Mouse (Mus musculus) erythroblast, embryonic 14.5 days (primary cell): Measurements from ENCODE around the gene Nav2. TPM values are rescaled to one million over a fixed set of nuclear protein-coding genes. Genes with fewer than 3 reads are reported as not detected.

Experiments used
- H3K27me3 ChIP-seq: 2 replicates; pipeline ENCODE4 v1.6.1; 2012; ENCODE audit warnings: inconsistent platforms; ENCODE audit not compliant: control insufficient read depth
- H3K36me3 ChIP-seq: 2 replicates; pipeline ENCODE4 v1.6.1; 2012; ENCODE audit warnings: mild to moderate bottlenecking, inconsistent platforms; ENCODE audit not compliant: control insufficient read depth
- H3K4me1 ChIP-seq: 2 replicates; pipeline ENCODE4 v1.6.1; 2012; ENCODE audit warnings: inconsistent platforms; ENCODE audit not compliant: control insufficient read depth
- H3K4me3 ChIP-seq: replicated peaks from 2 replicates; pipeline ENCODE3; 2012; ENCODE audit warnings: moderate library complexity, mild to moderate bottlenecking, inconsistent platforms
- H3K9me3 ChIP-seq: 2 replicates; pipeline ENCODE4 v1.6.1; 2012; ENCODE audit warnings: low read length, inconsistent platforms, mixed read lengths; ENCODE audit not compliant: control insufficient read depth
- GATA1 ChIP-seq: IDR thresholded peaks from 2 replicates; pipeline ENCODE4 v1.6.1; 2012; ENCODE audit warnings: low read length, inconsistent platforms, mixed read lengths
- TAL1 ChIP-seq: IDR thresholded peaks from 3 replicates; pipeline ENCODE4 v1.6.1; 2012; ENCODE audit warnings: low read length, inconsistent platforms, mixed read lengths
- polyA plus RNA-seq: library from polyadenylated mRNA; stranded (reverse); fragments of >175 nt; gene quantifications from 2 replicates; pipeline ENCODE4 v1.2.3, GENCODE M21; 2012

Nav2 gene
- polyA plus RNA-seq, 1 experiment, result 0.11 TPM

DNA sequence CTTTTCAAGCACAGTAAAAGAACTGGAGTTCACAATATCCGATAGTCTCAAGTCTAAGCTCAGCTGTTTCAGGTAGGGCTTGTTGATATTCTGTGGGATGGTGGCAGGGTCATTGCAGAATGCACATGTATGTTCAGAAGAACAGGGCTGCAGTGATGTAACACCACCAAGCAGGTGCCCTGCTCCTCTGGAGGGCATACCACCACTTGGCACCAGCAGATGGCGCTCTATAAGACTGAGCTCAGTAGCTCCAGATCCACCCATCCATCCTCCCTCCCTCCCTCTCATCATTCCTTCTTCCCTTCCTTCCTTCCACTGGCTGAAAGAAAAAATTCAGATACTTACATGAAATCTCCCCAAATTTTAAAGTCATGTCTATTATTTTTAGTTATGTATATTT is 547.6 kb downstream of the Nav2 start:
- no peaks in the 10 kb centered on the region; the same call in 1 of the 2 replicates for H3K36me3 ChIP-seq
- no peaks in the 10 kb centered on the region for H3K9me3 ChIP-seq
- TF ChIP-seq TAL1, result no peak
- no peak for TF ChIP-seq GATA1
- H3K27me3 ChIP-seq, result no peaks in the 10 kb centered on the region
- no peaks in the 10 kb centered on the region for H3K4me1 ChIP-seq
- no peak overlapping the region for H3K4me3 ChIP-seq

DNA sequence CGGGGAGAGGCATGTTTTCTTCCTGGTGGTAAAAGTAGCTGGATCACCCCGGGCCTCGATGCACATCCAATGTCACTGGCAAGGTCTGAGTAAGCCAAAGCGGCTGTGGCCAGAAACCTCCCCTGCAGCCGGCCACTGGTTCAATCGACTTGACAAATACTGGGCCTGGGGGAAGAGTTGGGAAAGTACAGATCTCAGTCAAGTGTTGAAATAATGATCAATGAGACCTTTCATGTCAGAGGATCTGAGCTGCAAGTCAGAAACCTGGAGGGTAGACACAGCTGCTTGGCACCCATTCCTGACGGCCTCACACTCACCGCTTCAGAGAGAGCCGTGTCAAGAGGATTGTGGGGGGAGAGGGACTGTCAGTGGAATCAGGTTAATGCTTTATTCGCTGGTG is 548.9 kb downstream of the Nav2 start:
- no peaks in the 10 kb centered on the region for H3K27me3 ChIP-seq
- no peaks in the 10 kb centered on the region; the same call in 1 of the 2 replicates for H3K36me3 ChIP-seq
- H3K9me3 ChIP-seq, result no peaks in the 10 kb centered on the region
- H3K4me3 ChIP-seq, result no peak overlapping the region
- TF ChIP-seq TAL1, result no peak
- H3K4me1 ChIP-seq, result no peaks in the 10 kb centered on the region

GRCm38 (mm10) chr7:49457890-49458289 is 549.4 kb downstream of the Nav2 start:
- H3K4me3 ChIP-seq, result no peak overlapping the region
- no peaks in the 10 kb centered on the region for H3K4me1 ChIP-seq
- TF ChIP-seq GATA1, result no peak
- TF ChIP-seq TAL1, result no peak
- H3K9me3 ChIP-seq, result no peaks in the 10 kb centered on the region
- no peaks in the 10 kb centered on the region for H3K27me3 ChIP-seq
- H3K36me3 ChIP-seq, result no peaks in the 10 kb centered on the region; the same call in 1 of the 2 replicates

- Histone ChIP-seq H3K36me3 (peaks cover 2% of the 10 kb centered on the region; the same call in 1 of the 2 replicates), H3K9me3 (no peaks in the 10 kb centered on the region), H3K4me3 (no peak overlapping the region), H3K27me3 (no peaks in the 10 kb centered on the region), H3K4me1 (no peaks in the 10 kb centered on the region)
- TF ChIP-seq GATA1 (no peak), TAL1 (no peak)
Measured at GRCm38 (mm10) chr7:49462328-49462811, 553.9 kb downstream of the Nav2 start.

- TF ChIP-seq TAL1 (no peak), GATA1 (no peak)
- H3K36me3 ChIP-seq, result peaks cover 2% of the 10 kb centered on the region; the same call in 1 of the 2 replicates
- no peaks in the 10 kb centered on the region for H3K4me1 ChIP-seq
- H3K27me3 ChIP-seq, result no peaks in the 10 kb centered on the region
- no peaks in the 10 kb centered on the region for H3K9me3 ChIP-seq
- H3K4me3 ChIP-seq, result no peak overlapping the region
Measured at GRCm38 (mm10) chr7:49467861-49468260, 559.3 kb downstream of the Nav2 start.

GRCm38 (mm10) chr7:49468492-49469205 is 560.1 kb downstream of the Nav2 start:
- Histone ChIP-seq H3K4me3 (no peak overlapping the region), H3K9me3 (no peaks in the 10 kb centered on the region)

DNA sequence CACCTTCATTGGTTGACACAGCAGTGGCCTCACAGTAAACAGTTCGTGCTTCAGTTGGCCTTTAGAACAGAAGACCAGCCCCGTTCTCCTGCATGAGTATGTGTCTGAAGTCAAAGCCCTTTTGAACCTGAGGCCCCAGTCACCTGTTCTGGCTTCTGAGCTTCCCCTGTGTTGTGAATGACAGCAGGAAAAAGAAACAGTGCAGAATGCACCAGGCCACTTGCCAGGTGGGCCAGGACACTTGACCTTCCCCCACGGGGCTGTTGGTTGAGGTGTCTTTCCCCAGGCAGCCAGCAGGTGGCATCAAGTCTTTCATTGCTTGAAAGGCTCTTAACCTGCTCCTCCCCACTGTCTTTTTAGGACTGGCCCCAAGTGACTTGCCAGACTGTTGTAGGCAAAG is 562.8 kb downstream of the Nav2 start:
- no peak for TF ChIP-seq TAL1
- no peaks in the 10 kb centered on the region for H3K9me3 ChIP-seq
- no peaks in the 10 kb centered on the region for H3K36me3 ChIP-seq
- no peak overlapping the region for H3K4me3 ChIP-seq
- H3K27me3 ChIP-seq, result no peaks in the 10 kb centered on the region
- H3K4me1 ChIP-seq, result no peaks in the 10 kb centered on the region

More at GRCm38 (mm10) chr7:49468492-49469205, 560.1 kb downstream of the Nav2 start:
- H3K27me3 ChIP-seq, result no peaks in the 10 kb centered on the region
- TF ChIP-seq GATA1, result no peak
- no peak for TF ChIP-seq TAL1
- no peaks in the 10 kb centered on the region for H3K4me1 ChIP-seq
- peaks cover 2% of the 10 kb centered on the region; the same call in 1 of the 2 replicates for H3K36me3 ChIP-seq

- H3K27me3 ChIP-seq, result no peaks in the 10 kb centered on the region
- no peaks in the 10 kb centered on the region for H3K4me1 ChIP-seq
- no peaks in the 10 kb centered on the region for H3K36me3 ChIP-seq
- H3K4me3 ChIP-seq, result no peak overlapping the region
- H3K9me3 ChIP-seq, result no peaks in the 10 kb centered on the region
- TF ChIP-seq TAL1, result no peak
- no peak for TF ChIP-seq GATA1
Measured at GRCm38 (mm10) chr7:49475282-49475681, 566.8 kb downstream of the Nav2 start.

DNA sequence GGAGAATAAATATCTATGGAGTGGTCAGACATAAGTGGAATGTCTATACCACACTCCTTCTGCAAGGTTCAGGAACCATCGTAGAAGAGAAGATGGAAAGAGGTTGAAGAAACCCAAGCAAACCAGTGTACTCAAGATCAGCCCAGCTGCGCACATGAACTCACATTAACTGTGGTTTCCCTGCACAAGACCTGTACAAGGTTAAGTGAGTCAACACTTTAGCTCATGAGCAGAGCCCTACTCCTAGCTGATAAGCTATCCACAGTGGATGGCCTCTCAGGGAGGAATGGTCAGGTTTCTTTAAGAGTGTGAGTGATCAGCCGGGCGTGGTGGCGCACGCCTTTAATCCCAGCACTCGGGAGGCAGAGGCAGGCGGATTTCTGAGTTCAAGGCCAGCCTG is 567.6 kb downstream of the Nav2 start:
- H3K4me1 ChIP-seq, result no peaks in the 10 kb centered on the region
- H3K36me3 ChIP-seq, result no peaks in the 10 kb centered on the region
- no peak overlapping the region for H3K4me3 ChIP-seq
- no peaks in the 10 kb centered on the region for H3K9me3 ChIP-seq
- TF ChIP-seq TAL1, result no peak
- no peak for TF ChIP-seq GATA1
- no peaks in the 10 kb centered on the region for H3K27me3 ChIP-seq
